Mouse (Mus musculus): ENCODE data around the gene Vwa7. TPM values are rescaled to one million over a fixed set of nuclear protein-coding genes. Genes with fewer than 3 reads are reported as not detected.

Vwa7 gene
- total RNA-seq, 1 experiment from 2014 or later, result not detected

GRCm38 (mm10) chr17:35016791-35017705 is 669 bp downstream of the Vwa7 start:
- ATAC-seq (replicated peaks; ENCODE audit: insufficient number of reproducible peaks, low FRiP score, low TSS enrichment, poor library complexity, severe bottlenecking), result no peak

- no peak for ATAC-seq (replicated peaks; ENCODE audit: insufficient number of reproducible peaks, low FRiP score, low TSS enrichment, poor library complexity, severe bottlenecking)
These were observed 1.3 kb downstream of the Vwa7 start for GRCm38 (mm10) chr17:35017706-35018030.

GRCm38 (mm10) chr17:35018171-35018570 is 1.8 kb downstream of the Vwa7 start:
- ATAC-seq (replicated peaks; ENCODE audit: insufficient number of reproducible peaks, low FRiP score, low TSS enrichment, poor library complexity, severe bottlenecking), result no peak

DNA sequence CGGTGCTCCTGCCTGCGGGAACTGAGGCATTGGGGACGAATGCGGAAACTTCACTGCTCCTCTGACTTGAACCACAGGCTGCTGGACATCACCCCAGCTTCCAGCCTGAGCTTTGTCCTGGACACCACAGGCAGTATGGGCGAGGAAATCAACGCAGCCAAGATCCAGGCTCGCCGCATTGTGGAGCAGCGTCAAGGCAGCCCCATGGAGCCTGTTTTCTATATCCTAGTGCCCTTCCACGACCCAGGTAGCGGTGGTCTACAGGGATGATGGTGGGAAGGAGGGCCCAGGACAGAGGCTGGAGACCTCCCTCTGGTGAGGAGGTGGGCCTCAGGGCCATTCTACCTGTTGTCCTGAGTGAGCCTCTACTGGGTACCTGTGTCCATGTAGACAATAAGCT is 3.5 kb downstream of the Vwa7 start:
- no peak for ATAC-seq (replicated peaks; ENCODE audit: insufficient number of reproducible peaks, low FRiP score, low TSS enrichment, poor library complexity, severe bottlenecking)

DNA sequence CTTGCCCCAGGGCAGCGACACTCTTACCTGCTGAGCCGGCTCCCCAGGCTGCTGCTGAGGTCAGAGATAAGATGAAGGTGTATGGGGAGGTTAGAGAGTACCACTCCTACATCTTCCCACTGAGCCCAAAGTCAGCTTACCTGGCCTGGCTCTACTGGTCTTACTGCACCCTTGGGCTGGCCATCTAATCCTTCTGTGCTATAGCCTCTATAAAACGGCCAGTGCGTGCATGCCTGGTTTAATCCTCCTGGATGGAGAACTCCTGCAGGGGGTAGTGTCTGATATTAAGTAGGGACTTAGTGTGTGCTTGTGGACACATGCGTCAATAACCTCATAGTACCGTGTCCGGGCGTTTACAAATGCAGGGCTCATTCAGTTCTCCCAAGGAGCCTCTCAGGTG is 4.2 kb downstream of the Vwa7 start:
- no peak for ATAC-seq (replicated peaks; ENCODE audit: insufficient number of reproducible peaks, low FRiP score, low TSS enrichment, poor library complexity, severe bottlenecking)

GRCm38 (mm10) chr17:35021163-35021808 is 4.9 kb downstream of the Vwa7 start:
- ATAC-seq (replicated peaks; ENCODE audit: insufficient number of reproducible peaks, low FRiP score, low TSS enrichment, poor library complexity, severe bottlenecking), result peak; percentile 67

GRCm38 (mm10) chr17:35021842-35022477 is 5.6 kb downstream of the Vwa7 start:
- ATAC-seq (replicated peaks; ENCODE audit: insufficient number of reproducible peaks, low FRiP score, low TSS enrichment, poor library complexity, severe bottlenecking), result no peak

GRCm38 (mm10) chr17:35022541-35023060 is 6.2 kb downstream of the Vwa7 start:
- ATAC-seq (replicated peaks; ENCODE audit: insufficient number of reproducible peaks, low FRiP score, low TSS enrichment, poor library complexity, severe bottlenecking), result no peak

DNA sequence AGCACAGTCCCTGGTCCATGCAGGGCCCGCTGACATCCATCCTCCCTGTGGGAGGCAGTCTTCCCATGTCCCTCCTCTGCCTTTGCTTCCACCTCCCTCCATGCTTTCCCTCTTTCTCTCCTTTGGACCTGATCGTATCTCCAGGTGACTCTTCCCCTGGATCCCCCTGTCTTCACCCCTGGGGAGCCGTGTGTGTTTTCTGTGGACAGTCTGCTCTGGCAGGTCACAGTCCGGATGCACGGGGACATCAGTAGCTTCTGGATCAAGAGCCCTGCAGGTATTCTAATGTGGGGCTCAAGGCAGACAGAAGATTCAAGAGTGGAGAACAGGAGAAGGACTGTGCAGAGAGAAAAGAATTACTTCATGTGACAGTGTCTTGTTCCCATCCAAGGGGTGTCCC is 6.8 kb downstream of the Vwa7 start:
- no peak for ATAC-seq (replicated peaks; ENCODE audit: insufficient number of reproducible peaks, low FRiP score, low TSS enrichment, poor library complexity, severe bottlenecking)

- peak; percentile 52 for ATAC-seq (replicated peaks; ENCODE audit: insufficient number of reproducible peaks, low FRiP score, low TSS enrichment, poor library complexity, severe bottlenecking)
These were observed 7.4 kb downstream of the Vwa7 start for GRCm38 (mm10) chr17:35023756-35024155.

GRCm38 (mm10) chr17:35024261-35024660 is 7.9 kb downstream of the Vwa7 start:
- ATAC-seq (replicated peaks; ENCODE audit: insufficient number of reproducible peaks, low FRiP score, low TSS enrichment, poor library complexity, severe bottlenecking), result no peak

DNA sequence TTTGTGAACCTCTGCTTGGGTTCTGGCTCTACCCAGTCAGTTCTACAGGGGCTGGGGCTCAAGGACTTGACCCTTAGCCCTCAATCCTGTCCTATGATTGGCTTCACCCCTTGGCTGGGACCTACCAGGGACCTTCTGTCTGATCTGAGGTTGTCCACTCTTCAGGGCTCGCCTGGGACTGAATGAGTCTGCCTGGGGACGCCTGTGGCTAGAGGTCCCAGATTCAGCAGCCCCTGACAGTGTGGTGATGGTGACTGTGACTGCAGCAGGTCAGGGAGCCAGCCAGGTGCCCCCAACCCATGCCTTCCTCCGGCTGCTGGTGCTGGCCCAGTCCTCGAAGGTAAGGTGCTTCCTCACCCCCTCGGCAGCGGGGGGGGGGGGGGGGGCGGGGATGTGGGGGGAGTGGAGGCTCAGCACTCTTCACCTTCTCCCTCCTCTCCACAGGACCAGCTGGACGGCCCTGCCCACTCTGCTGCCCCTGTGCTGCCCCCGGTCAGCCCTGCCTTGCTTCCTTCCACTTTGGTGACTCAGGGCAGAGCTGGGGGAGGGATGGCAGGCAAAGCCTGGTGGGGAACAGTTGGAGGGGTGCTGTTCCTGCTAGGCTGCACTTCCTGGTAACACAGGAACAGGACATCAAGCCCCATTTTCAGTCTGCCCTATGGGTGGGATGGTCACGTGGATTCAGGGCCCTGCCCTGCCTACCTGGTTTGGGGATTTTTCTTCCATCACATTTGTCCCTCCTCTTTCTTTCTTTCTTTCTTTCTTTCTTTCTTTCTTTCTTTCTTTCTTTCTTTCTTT is 8.5 kb downstream of the Vwa7 start:
- ATAC-seq (replicated peaks; ENCODE audit: insufficient number of reproducible peaks, low FRiP score, low TSS enrichment, poor library complexity, severe bottlenecking), result no peak

DNA sequence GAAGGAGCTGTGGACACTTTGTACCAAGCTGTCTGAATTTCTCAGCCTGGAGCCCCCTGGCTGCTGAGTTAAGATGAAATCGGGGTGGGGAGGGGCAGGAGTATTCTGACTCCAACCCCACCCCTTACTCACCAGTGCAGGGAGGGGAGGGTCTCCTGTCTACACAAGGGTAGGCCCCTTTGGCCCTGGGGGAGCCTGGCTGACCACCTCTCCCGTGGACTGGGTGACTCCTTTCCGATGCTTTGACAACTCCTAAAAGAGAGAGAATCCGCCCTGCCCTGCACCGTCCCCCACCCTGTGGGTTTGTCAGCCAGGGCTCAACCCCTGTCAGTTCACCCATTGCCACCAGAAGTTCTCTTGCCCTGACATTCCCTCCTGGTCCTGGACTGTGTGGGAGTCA is 9.8 kb downstream of the Vwa7 start:
- no peak for ATAC-seq (replicated peaks; ENCODE audit: insufficient number of reproducible peaks, low FRiP score, low TSS enrichment, poor library complexity, severe bottlenecking)

DNA sequence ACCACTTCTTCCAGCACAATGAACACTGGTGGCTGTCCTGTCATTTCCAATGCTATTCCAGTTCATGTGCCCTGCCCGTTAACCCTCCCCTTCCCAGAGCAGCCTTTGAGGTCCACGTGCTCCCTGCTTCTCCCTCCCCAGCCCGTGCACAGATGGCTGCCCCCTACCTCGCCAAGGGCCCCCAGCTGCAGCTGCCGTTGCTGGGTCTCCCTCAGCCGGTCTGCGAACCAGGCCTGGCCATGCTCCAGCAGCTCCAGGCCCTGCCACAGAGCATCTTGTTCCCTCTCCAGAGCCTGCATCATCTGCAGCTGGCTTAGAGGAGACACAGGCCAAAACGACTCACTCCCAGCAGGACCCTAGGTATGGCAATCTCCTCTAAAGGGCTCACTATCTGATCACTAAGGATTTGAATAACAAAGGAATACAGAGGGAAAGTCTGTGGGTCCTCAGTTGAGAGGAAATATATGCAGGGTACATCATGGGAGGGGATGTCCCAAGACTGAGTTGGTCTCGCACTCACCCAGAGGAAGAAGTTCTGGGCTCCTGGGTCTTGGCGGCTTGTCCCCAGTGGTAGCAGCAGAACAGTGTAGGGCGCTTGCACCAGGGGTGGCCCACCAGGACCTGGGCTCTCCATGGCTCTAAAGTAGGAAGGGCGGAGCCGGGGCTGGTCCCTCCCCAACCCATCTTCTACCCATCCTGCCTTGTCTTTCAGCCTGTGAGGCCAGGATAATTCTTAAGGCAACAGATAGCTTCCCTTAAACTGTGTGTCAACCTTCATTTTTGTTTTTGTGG is 11.1 kb downstream of the Vwa7 start, which contains the start of gene Sapcd1:
Gene Sapcd1 (minus strand): TSS at position 740 of the 792 bp plus-strand sequence.
- ATAC-seq (replicated peaks; ENCODE audit: insufficient number of reproducible peaks, low FRiP score, low TSS enrichment, poor library complexity, severe bottlenecking), result no peak

DNA sequence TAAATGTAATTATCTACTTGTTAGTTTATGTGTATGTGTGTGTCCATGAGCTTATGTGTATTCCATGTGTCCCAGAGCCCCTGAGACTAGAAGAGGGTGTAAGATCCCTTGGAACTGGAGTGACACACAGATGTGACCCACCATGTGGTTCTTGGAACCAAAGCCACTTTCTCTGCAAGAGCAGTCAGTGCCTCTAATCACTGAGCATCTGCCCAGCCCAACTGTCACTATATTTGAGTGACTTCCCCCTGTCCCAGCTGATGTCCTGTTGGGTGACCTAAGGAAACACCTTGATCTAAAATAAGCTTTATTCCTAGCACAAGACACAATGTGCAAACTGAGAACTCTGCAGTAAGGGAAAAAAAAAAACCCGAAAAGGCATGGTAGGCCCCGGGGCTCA is 11.9 kb downstream of the Vwa7 start:
- ATAC-seq (replicated peaks; ENCODE audit: insufficient number of reproducible peaks, low FRiP score, low TSS enrichment, poor library complexity, severe bottlenecking), result no peak

DNA sequence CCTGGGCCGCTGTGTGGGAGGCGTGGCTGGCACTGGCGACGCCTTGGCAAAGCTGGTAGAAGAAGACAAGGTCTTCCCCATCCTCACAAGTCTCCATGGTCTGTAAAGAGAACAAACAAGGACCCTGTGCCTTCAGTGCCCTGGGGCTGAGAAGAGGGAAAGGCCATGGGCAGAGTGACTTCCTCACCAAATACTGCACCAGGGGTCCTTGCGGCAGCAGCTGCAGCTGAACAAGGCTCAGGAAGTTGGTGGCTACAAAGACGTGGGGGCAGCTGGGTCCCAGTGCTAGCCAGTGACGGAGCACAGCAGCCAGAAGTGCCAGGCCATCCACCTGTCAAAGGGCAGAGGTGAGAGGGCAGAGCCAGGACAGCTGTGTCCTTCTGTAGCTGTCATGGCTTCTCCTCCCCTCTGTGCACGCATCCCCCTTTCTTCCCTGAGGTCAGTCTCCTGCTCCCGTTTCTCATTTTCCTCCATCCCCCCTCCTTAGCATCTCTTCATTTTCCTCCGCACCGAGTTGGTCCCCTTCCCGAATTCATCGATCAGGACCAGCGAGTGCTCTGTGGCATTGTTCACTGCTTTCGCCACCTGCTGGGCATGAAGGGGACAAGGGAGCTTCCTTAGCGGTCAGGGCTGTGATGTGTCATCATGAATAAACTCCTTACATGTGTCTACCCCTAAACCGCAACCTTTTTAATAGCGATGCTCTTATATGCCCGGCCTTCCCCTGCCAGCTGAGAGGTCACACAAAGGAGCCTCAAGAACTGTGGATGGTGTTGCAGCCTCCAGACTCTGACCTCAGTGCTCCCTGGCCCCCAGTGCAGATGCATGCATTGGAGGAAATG is 13.5 kb downstream of the Vwa7 start:
- peak; percentile 76 for ATAC-seq (replicated peaks; ENCODE audit: insufficient number of reproducible peaks, low FRiP score, low TSS enrichment, poor library complexity, severe bottlenecking)

- ATAC-seq (replicated peaks; ENCODE audit: insufficient number of reproducible peaks, low FRiP score, low TSS enrichment, poor library complexity, severe bottlenecking), result no peak
These were observed 14.9 kb downstream of the Vwa7 start for GRCm38 (mm10) chr17:35031272-35031671.
